Mouse (Mus musculus) myocyte (in vitro differentiated cells): Measurements from ENCODE around the gene Pdia4. TPM values are rescaled to one million over a fixed set of nuclear protein-coding genes. Genes with fewer than 3 reads are reported as not detected.
A peak's percentile ranks its signal among the peaks of the same experiment; 100 is the strongest.

Source experiments
- H3K27me3 ChIP-seq: one replicate; pipeline ENCODE4 v1.6.1; 2011; ENCODE audit not compliant: control insufficient read depth, insufficient read depth, insufficient read length
- H3K36me3 ChIP-seq: one replicate; pipeline ENCODE4 v1.6.1; 2011; ENCODE audit not compliant: control insufficient read depth, insufficient read depth
- H3K4me2 ChIP-seq: one replicate; pipeline ENCODE4 v1.6.1; 2011; ENCODE audit warnings: low read depth, control low read depth
- H3K4me3 ChIP-seq: one replicate; pipeline ENCODE4 v1.5.1; 2011; ENCODE audit warnings: mild to moderate bottlenecking, control low read depth, moderate library complexity
- H3K79me2 ChIP-seq: one replicate; pipeline ENCODE4 v1.6.1; 2011; ENCODE audit not compliant: control insufficient read depth, insufficient read depth
- H3ac ChIP-seq: one replicate; pipeline ENCODE4 v1.6.1; 2011; ENCODE audit not compliant: control insufficient read depth, insufficient read length
- CEBPB ChIP-seq: IDR thresholded peaks from 2 replicates; pipeline ENCODE4 v1.6.1; 2011; ENCODE audit warnings: mild to moderate bottlenecking, moderate library complexity; ENCODE audit not compliant: poor library complexity, insufficient read depth, severe bottlenecking
- E2F4 ChIP-seq: IDR thresholded peaks from one replicate; pipeline ENCODE4 v1.6.1; 2011; ENCODE audit warnings: mild to moderate bottlenecking, control low read depth, moderate library complexity; ENCODE audit not compliant: insufficient read depth
- MAX ChIP-seq: IDR thresholded peaks from one replicate; pipeline ENCODE4 v1.6.1; 2011; ENCODE audit warnings: low read depth, mild to moderate bottlenecking, control low read depth
- MYOD1 ChIP-seq, 3 experiments: IDR thresholded peaks; one replicate each; pipeline ENCODE4 v1.6.1; 2011; ENCODE audit warnings: control low read depth in 2 of 3, low read depth in 2 of 3, mild to moderate bottlenecking in 2 of 3, moderate library complexity in 1 of 3; ENCODE audit not compliant: insufficient read length in 2 of 3, control insufficient read depth in 1 of 3
- MYOG ChIP-seq, 3 experiments: IDR thresholded peaks; one replicate each; pipeline ENCODE4 v1.6.1; 2011; ENCODE audit warnings: control low read depth in 2 of 3, low read depth in 2 of 3, mild to moderate bottlenecking in 2 of 3; ENCODE audit not compliant: insufficient read length in 2 of 3, control insufficient read depth in 1 of 3, insufficient read depth in 1 of 3
- POLR2A ChIP-seq: IDR thresholded peaks from one replicate; pipeline ENCODE4 v1.6.1; 2011; ENCODE audit warnings: low read depth, mild to moderate bottlenecking, control low read depth, moderate library complexity; ENCODE audit not compliant: insufficient read length
- POLR2AphosphoS2 ChIP-seq: IDR thresholded peaks from one replicate; pipeline ENCODE4 v1.6.1; 2011; ENCODE audit warnings: low read depth, control low read depth; ENCODE audit not compliant: insufficient read length
- REST ChIP-seq: IDR thresholded peaks from one replicate; pipeline ENCODE4 v1.6.1; 2011; ENCODE audit warnings: mild to moderate bottlenecking, control low read depth, moderate library complexity; ENCODE audit not compliant: insufficient read depth, insufficient read length
- SRF ChIP-seq: IDR thresholded peaks from one replicate; pipeline ENCODE4 v1.6.1; 2011; ENCODE audit warnings: low read depth; ENCODE audit not compliant: control insufficient read depth, insufficient read length
- TCF12 ChIP-seq: IDR thresholded peaks from one replicate; pipeline ENCODE4 v1.6.1; 2011; ENCODE audit warnings: mild to moderate bottlenecking, control low read depth; ENCODE audit not compliant: poor library complexity, insufficient read depth, severe bottlenecking
- TCF3 ChIP-seq: IDR thresholded peaks from one replicate; pipeline ENCODE4 v1.6.1; 2011; ENCODE audit warnings: low read depth, control low read depth; ENCODE audit not compliant: insufficient read length
- USF1 ChIP-seq: IDR thresholded peaks from one replicate; pipeline ENCODE4 v1.6.1; 2011; ENCODE audit warnings: low read depth, mild to moderate bottlenecking, control low read depth, moderate library complexity
- polyA plus RNA-seq: library from polyadenylated mRNA; unstranded; fragments of >200 nt; fragmentation: generic; extraction: Trizol; gene quantifications from one replicate; pipeline ENCODE4 v1.2.1, GENCODE M21; 2012; ENCODE audit warnings: missing spikeins

Gene Pdia4
- polyA plus RNA-seq, 1 experiment: 49.3 TPM

DNA sequence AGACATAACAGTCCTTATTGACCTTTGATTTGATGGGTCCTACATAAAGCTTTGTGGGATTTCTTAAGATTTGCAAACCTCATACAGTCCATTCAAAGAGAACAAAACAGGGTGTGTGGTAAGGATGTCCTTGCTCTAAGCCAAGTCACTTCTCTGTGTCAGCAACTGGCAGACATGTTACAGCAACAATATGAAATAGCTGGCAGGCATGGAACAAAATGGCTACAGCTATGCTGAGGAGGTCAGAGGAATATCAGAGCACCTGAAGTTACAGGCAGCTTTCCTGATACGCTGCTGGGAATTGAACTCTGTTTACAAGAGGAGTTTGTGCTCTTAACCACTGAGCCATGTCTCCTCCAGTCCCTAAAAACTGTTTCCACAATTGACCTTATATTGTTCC is 19.0 kb upstream of the Pdia4 start:
- peaks cover 5% of the 10 kb centered on the region for H3K79me2 ChIP-seq
- no peaks in the 10 kb centered on the region for H3K36me3 ChIP-seq
- H3K27me3 ChIP-seq: no peaks in the 10 kb centered on the region
- H3K4me3 ChIP-seq: no peak overlapping the region
- TF ChIP-seq SRF: no peak
- TF ChIP-seq USF1: no peak
- no peak for TF ChIP-seq MYOD1 (IDR thresholded peaks at IDR 0.05; ENCODE audit: control insufficient read depth in 1 of 3, insufficient read length in 2 of 3, low read depth in 2 of 3)
- TF ChIP-seq E2F4: no peak
- TF ChIP-seq REST: no peak
- no peak for TF ChIP-seq POLR2AphosphoS2
- TF ChIP-seq TCF12: no peak
- TF ChIP-seq MAX: no peak
- TF ChIP-seq MYOG (IDR thresholded peaks at IDR 0.05; ENCODE audit: control insufficient read depth in 1 of 3, insufficient read depth in 1 of 3, insufficient read length in 2 of 3, low read depth in 2 of 3): no peak
- TF ChIP-seq CEBPB: no peak
- no peak for TF ChIP-seq TCF3
- no peak for TF ChIP-seq POLR2A
- no peak overlapping the region for H3K4me2 ChIP-seq
- H3ac ChIP-seq: no peak overlapping the region

DNA sequence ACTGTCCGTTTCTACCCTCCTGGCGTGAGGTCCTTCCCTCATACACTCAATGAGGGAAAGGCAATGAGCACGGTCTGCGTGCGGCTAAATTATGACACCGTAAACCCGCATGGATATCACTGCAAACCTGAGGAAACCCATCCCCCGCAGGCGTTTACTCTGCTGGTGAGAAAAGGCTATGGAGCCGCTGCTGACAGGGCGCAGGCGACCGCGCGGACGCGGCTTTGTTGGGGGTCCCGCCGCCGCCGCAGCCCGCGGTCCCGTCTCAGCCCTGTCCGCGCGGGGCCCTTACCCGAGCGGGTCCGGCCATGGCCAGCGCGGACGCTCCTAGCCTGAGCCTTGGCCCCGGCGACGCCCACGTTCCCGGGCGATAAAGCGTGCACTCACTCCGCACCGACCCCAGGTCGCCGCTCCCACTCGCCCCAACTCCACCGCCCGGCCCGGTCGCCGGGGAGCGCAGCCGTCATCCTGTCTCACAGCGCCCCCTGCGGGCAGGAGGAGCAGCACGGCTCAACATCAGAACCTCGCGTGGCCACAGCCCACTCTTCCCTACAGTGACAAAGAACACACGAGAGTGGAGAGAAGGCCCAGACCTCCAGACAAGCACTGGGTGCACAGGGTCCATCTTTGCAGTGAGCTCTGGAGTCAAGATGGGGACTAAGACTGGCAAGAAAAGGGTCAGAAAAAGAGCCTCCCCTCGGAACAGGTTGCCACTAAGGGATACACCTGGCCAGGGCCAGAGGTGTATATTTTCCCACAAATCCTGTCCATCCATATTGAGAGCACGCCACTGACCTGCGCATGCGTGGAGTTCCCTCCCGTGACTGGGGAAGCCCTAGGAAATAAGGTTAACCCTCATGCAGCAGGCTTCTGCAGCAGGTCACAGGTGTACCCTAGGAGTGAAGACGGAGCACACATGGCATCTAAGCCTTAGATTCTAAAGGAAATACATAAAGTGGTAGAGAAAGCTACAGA is 17.2 kb upstream of the Pdia4 start, which contains the start of gene Zfp786:
Gene Zfp786, minus strand, starts transcription at position 764 of the 975 bp plus-strand sequence.
- no peaks in the 10 kb centered on the region for H3K27me3 ChIP-seq
- peak within 1 kb of the TSS; percentile 26 for H3K4me3 ChIP-seq
- TF ChIP-seq MYOD1 (IDR thresholded peaks at IDR 0.05; ENCODE audit: control insufficient read depth in 1 of 3, insufficient read length in 2 of 3, low read depth in 2 of 3): peak in 1 of 3 experiments; percentile 39
- TF ChIP-seq TCF12: no peak
- TF ChIP-seq TCF3: no peak
- no peak for TF ChIP-seq E2F4
- TF ChIP-seq POLR2A: peak; percentile 61
- TF ChIP-seq USF1: no peak
- no peak for TF ChIP-seq REST
- no peak for TF ChIP-seq CEBPB
- TF ChIP-seq MYOG (IDR thresholded peaks at IDR 0.05; ENCODE audit: control insufficient read depth in 1 of 3, insufficient read depth in 1 of 3, insufficient read length in 2 of 3, low read depth in 2 of 3): peak in 2 of 3 experiments; percentile 23 to 36
- no peak for TF ChIP-seq POLR2AphosphoS2
- no peak for TF ChIP-seq MAX
- TF ChIP-seq SRF: peak; percentile 13
- H3K36me3 ChIP-seq: no peaks in the 10 kb centered on the region
- H3K79me2 ChIP-seq: no peaks in the 10 kb centered on the region
- H3K4me2 ChIP-seq: peak within 1 kb of the TSS; percentile 84
- peak within 1 kb of the TSS; percentile 59 for H3ac ChIP-seq

DNA sequence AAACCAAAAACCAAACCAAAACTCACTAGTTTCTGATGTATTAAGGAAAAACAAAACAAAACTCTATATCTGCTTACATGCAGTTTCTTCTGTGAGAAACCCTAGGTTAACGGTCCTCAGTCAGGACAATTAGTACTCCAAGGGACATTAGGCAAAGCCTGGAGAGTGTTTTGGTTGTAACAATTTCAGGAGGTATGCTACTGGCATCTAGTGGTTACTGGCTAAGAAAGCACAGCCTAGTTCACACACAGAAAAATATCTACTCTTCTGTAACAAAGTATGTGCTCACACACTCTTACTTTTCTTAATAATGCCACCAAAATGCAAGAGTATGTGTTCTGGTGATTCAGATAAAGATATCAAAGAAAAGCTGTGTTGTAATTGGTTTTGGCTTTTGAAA is 15.7 kb upstream of the Pdia4 start:
- no peak overlapping the region for H3ac ChIP-seq
- H3K36me3 ChIP-seq: no peaks in the 10 kb centered on the region
- no peak for TF ChIP-seq MYOD1 (IDR thresholded peaks at IDR 0.05; ENCODE audit: control insufficient read depth in 1 of 3, insufficient read length in 2 of 3, low read depth in 2 of 3)
- TF ChIP-seq REST: no peak
- no peak for TF ChIP-seq MAX
- no peak for TF ChIP-seq POLR2A
- no peak for TF ChIP-seq MYOG (IDR thresholded peaks at IDR 0.05; ENCODE audit: control insufficient read depth in 1 of 3, insufficient read depth in 1 of 3, insufficient read length in 2 of 3, low read depth in 2 of 3)
- TF ChIP-seq SRF: no peak
- TF ChIP-seq E2F4: no peak
- H3K27me3 ChIP-seq: no peaks in the 10 kb centered on the region
- H3K4me2 ChIP-seq: no peak overlapping the region
- no peaks in the 10 kb centered on the region for H3K79me2 ChIP-seq
- H3K4me3 ChIP-seq: no peak overlapping the region

DNA sequence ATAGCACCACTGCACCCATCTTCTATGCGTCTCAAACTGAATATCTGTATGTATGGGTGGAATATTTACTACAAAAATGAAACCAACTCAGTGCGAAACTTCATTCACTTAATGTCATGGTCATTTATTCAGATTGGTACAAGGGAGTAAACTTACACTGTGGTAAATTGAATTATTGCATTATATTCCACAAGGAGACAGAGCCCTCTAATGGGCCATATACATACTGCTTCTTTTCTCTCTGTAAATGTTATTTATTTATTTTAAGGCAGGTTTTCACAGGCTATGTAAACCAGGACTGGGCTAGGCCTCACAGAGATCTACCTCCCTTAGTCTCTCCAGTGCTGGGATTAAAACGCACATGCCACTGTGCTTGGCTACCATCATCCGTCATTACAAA is 14.2 kb upstream of the Pdia4 start:
- Histone ChIP-seq H3ac (no peak overlapping the region), H3K79me2 (no peaks in the 10 kb centered on the region), H3K4me3 (no peak overlapping the region), H3K4me2 (no peak overlapping the region), H3K27me3 (no peaks in the 10 kb centered on the region), H3K36me3 (no peaks in the 10 kb centered on the region)
- TF ChIP-seq POLR2A (no peak), USF1 (no peak), POLR2AphosphoS2 (no peak), CEBPB (no peak), TCF12 (no peak), SRF (no peak), MYOD1 (IDR thresholded peaks at IDR 0.05; ENCODE audit: control insufficient read depth in 1 of 3, insufficient read length in 2 of 3, low read depth in 2 of 3) (no peak), E2F4 (no peak), MYOG (IDR thresholded peaks at IDR 0.05; ENCODE audit: control insufficient read depth in 1 of 3, insufficient read depth in 1 of 3, insufficient read length in 2 of 3, low read depth in 2 of 3) (no peak), MAX (no peak), TCF3 (no peak), REST (no peak)
